Mouse (Mus musculus) ES-Bruce4 (cell line): ENCODE measurements around the gene Egr4. TPM values are rescaled to one million over a fixed set of nuclear protein-coding genes. Genes with fewer than 3 reads are reported as not detected.
A peak's percentile ranks its signal among the peaks of the same experiment; 100 is the strongest.

Experiments
- H3K27ac ChIP-seq: 2 replicates; pipeline ENCODE4 v1.5.1; 2012; ENCODE audit warnings: low read length, inconsistent platforms; ENCODE audit not compliant: insufficient read depth
- H3K27me3 ChIP-seq: 2 replicates; pipeline ENCODE4 v1.6.1; 2012; ENCODE audit warnings: mild to moderate bottlenecking, low read length, inconsistent platforms; ENCODE audit not compliant: control insufficient read depth, poor library complexity, insufficient read depth, severe bottlenecking
- H3K36me3 ChIP-seq: 2 replicates; pipeline ENCODE4 v1.6.1; 2012; ENCODE audit warnings: inconsistent platforms, mild to moderate bottlenecking, low read length, moderate library complexity; ENCODE audit not compliant: control insufficient read depth, poor library complexity, insufficient read depth, severe bottlenecking
- H3K4me1 ChIP-seq: one replicate; pipeline ENCODE4 v1.8.1; 2011; ENCODE audit warnings: low read length; ENCODE audit not compliant: control insufficient read depth, insufficient read depth
- H3K4me3 ChIP-seq: 2 replicates; pipeline ENCODE4 v1.5.1; 2011; ENCODE audit warnings: low read depth, mild to moderate bottlenecking, low read length
- H3K9ac ChIP-seq: 2 replicates; pipeline ENCODE4 v1.6.1; 2012; ENCODE audit warnings: low read depth, mild to moderate bottlenecking, inconsistent platforms; ENCODE audit not compliant: poor library complexity, severe bottlenecking
- H3K9me3 ChIP-seq: replicated peaks from 2 replicates; pipeline ENCODE4 v1.6.1; 2012; ENCODE audit warnings: mild to moderate bottlenecking, low read length, inconsistent platforms; ENCODE audit not compliant: control insufficient read depth, poor library complexity, insufficient read depth, severe bottlenecking
- CTCF ChIP-seq: IDR thresholded peaks from one replicate; pipeline ENCODE4 v1.8.1; 2011; ENCODE audit warnings: low read depth, low read length
- EP300 ChIP-seq: IDR thresholded peaks from 2 replicates; pipeline ENCODE4 v1.6.1; 2011; ENCODE audit warnings: low read depth, low read length; ENCODE audit not compliant: insufficient read depth
- POLR2A ChIP-seq: IDR thresholded peaks from one replicate; pipeline ENCODE4 v1.8.1; 2011; ENCODE audit warnings: low read length; ENCODE audit not compliant: insufficient read depth
- polyA plus RNA-seq: library from polyadenylated mRNA; stranded (reverse); fragments of >200 nt; gene quantifications from 2 replicates; pipeline ENCODE4 v1.2.4, GENCODE M21; 2011; ENCODE audit warnings: low read depth; ENCODE audit not compliant: missing spikeins, insufficient read depth, insufficient read length

Egr4 gene
- polyA plus RNA-seq, 1 experiment, result not detected

- no peak overlapping the region for H3K9ac ChIP-seq
- H3K4me3 ChIP-seq, result 0 out of 2 replicates have a peak overlapping the region, but pooled peaks have one; percentile 5
- H3K27me3 ChIP-seq, result no peaks in the 10 kb centered on the region
- H3K4me1 ChIP-seq, result peaks cover 5% of the 10 kb centered on the region
- H3K27ac ChIP-seq, result no peak overlapping the region
- TF ChIP-seq CTCF (peak; percentile 17), POLR2A (no peak)
- no peaks in the 10 kb centered on the region for H3K36me3 ChIP-seq
- no peaks in the 10 kb centered on the region for H3K9me3 ChIP-seq
These were observed 35.0 kb downstream of the Egr4 start for GRCm38 (mm10) chr6:85478416-85478815.

GRCm38 (mm10) chr6:85477366-85477917 is 35.9 kb downstream of the Egr4 start:
- no peaks in the 10 kb centered on the region for H3K27me3 ChIP-seq
- TF ChIP-seq POLR2A (no peak), CTCF (peak; percentile 92), EP300 (no peak)
- H3K4me3 ChIP-seq, result no peak overlapping the region
- no peak overlapping the region for H3K9ac ChIP-seq
- H3K27ac ChIP-seq, result no peak overlapping the region
- peaks cover 5% of the 10 kb centered on the region for H3K4me1 ChIP-seq
- H3K36me3 ChIP-seq, result no peaks in the 10 kb centered on the region
- H3K9me3 ChIP-seq, result no peaks in the 10 kb centered on the region

GRCm38 (mm10) chr6:85475581-85475980 is 37.8 kb downstream of the Egr4 start:
- no peak overlapping the region for H3K27ac ChIP-seq
- H3K9ac ChIP-seq, result no peak overlapping the region
- no peak for TF ChIP-seq EP300
- no peak for TF ChIP-seq CTCF
- TF ChIP-seq POLR2A, result no peak
- H3K27me3 ChIP-seq, result no peaks in the 10 kb centered on the region
- no peak overlapping the region for H3K4me3 ChIP-seq
- H3K9me3 ChIP-seq, result no peaks in the 10 kb centered on the region
- H3K4me1 ChIP-seq, result peaks cover 5% of the 10 kb centered on the region
- no peaks in the 10 kb centered on the region for H3K36me3 ChIP-seq

GRCm38 (mm10) chr6:85472542-85472941 is 40.8 kb downstream of the Egr4 start:
- H3K36me3 ChIP-seq, result peaks cover 6% of the 10 kb centered on the region
- no peaks in the 10 kb centered on the region for H3K9me3 ChIP-seq
- peaks cover 5% of the 10 kb centered on the region for H3K4me1 ChIP-seq
- no peak overlapping the region for H3K27ac ChIP-seq
- TF ChIP-seq EP300 (no peak), POLR2A (no peak), CTCF (no peak)
- H3K9ac ChIP-seq, result no peak overlapping the region
- H3K4me3 ChIP-seq, result no peak overlapping the region
- H3K27me3 ChIP-seq, result no peaks in the 10 kb centered on the region

- no peaks in the 10 kb centered on the region for H3K9me3 ChIP-seq
- H3K4me3 ChIP-seq, result no peak overlapping the region
- H3K9ac ChIP-seq, result no peak overlapping the region
- H3K36me3 ChIP-seq, result peaks cover 12% of the 10 kb centered on the region
- H3K27ac ChIP-seq, result no peak overlapping the region
- no peak for TF ChIP-seq POLR2A
- TF ChIP-seq EP300, result no peak
- TF ChIP-seq CTCF, result no peak
- no peaks in the 10 kb centered on the region for H3K27me3 ChIP-seq
- peaks cover 5% of the 10 kb centered on the region for H3K4me1 ChIP-seq
These were observed 41.4 kb downstream of the Egr4 start for GRCm38 (mm10) chr6:85471962-85472361.

GRCm38 (mm10) chr6:85469660-85470430 is 43.5 kb downstream of the Egr4 start:
- H3K36me3 ChIP-seq, result peaks cover 33% of the 10 kb centered on the region
- no peak overlapping the region for H3K27ac ChIP-seq
- TF ChIP-seq CTCF, result no peak
- no peak for TF ChIP-seq POLR2A
- TF ChIP-seq EP300, result no peak
- H3K4me1 ChIP-seq, result no peaks in the 10 kb centered on the region
- no peaks in the 10 kb centered on the region for H3K9me3 ChIP-seq
- H3K27me3 ChIP-seq, result no peaks in the 10 kb centered on the region
- H3K4me3 ChIP-seq, result no peak overlapping the region
- H3K9ac ChIP-seq, result no peak overlapping the region
